Mouse (Mus musculus): ENCODE results near the gene Mgll. TPM values are rescaled to one million over a fixed set of nuclear protein-coding genes. Genes with fewer than 3 reads are reported as not detected.
A peak's percentile ranks its signal among the peaks of the same experiment; 100 is the strongest.

Gene Mgll
- polyA plus RNA-seq, 1 experiment from 2014 or later, result 65.4 TPM

GRCm38 (mm10) chr6:88871546-88871945 is 147.3 kb downstream of the Mgll start:
- Histone ChIP-seq H3K9ac (ENCODE audit: low read depth, low read length) (no peak overlapping the region), H3K4me2 (replicated peaks; ENCODE audit: low read depth) (0 out of 2 replicates have a peak overlapping the region, but pooled peaks have one; percentile 3), H3K27me3 (replicated peaks; ENCODE audit: control insufficient read depth, insufficient read depth, low read length) (peaks cover 13% of the 10 kb centered on the region), H3K36me3 (ENCODE audit: control insufficient read depth, insufficient read depth) (no peaks in the 10 kb centered on the region), H3K4me3 (ENCODE audit: low read depth, low read length) (no peak overlapping the region), H3K9me3 (ENCODE audit: control insufficient read depth) (no peaks in the 10 kb centered on the region), H3K4me1 (replicated peaks; ENCODE audit: control insufficient read depth, insufficient read depth, low read length) (no peaks in the 10 kb centered on the region; the same call in none of the 2 replicates), H3K27ac (ENCODE audit: low read depth, low read length) (no peak overlapping the region)
- no peak for ATAC-seq
- no peak for TF ChIP-seq CTCF (IDR thresholded peaks at IDR 0.05; ENCODE audit: low read depth)
- 37% methylated on average over 8 of the region's 8 CpGs for WGBS

DNA sequence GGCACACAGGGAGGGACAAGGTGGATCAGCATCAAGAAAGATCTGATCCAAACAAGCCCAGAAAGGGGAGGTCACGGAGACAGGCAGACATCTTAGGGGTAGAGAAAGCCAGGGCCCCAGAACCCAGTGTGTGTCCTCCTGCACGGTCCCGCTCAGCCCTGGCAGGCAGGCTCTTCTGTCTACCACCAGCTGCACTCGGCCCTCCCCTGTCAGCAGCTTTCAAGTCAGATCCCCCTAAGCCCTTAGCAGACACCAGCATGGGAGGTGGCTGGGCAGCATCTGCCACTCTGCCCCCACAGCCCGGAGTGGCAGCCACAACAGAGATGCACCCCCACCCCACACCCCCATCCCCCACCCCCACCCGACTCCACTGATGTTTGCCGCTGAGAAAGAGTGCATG is 148.6 kb downstream of the Mgll start:
- WGBS, result 54% methylated on average over 7 of the region's 7 CpGs
- Histone ChIP-seq H3K9ac (ENCODE audit: low read depth, low read length) (no peak overlapping the region), H3K4me1 (replicated peaks; ENCODE audit: control insufficient read depth, insufficient read depth, low read length) (no peaks in the 10 kb centered on the region; the same call in none of the 2 replicates), H3K4me2 (replicated peaks; ENCODE audit: low read depth) (no peak overlapping the region), H3K9me3 (ENCODE audit: control insufficient read depth) (no peaks in the 10 kb centered on the region), H3K27me3 (replicated peaks; ENCODE audit: control insufficient read depth, insufficient read depth, low read length) (peaks cover 13% of the 10 kb centered on the region), H3K36me3 (ENCODE audit: control insufficient read depth, insufficient read depth) (no peaks in the 10 kb centered on the region), H3K4me3 (ENCODE audit: low read depth, low read length) (no peak overlapping the region), H3K27ac (ENCODE audit: low read depth, low read length) (no peak overlapping the region)
- TF ChIP-seq CTCF (IDR thresholded peaks at IDR 0.05; ENCODE audit: low read depth), result no peak
- ATAC-seq, result no peak

GRCm38 (mm10) chr6:88873965-88874867 is 150.0 kb downstream of the Mgll start:
- H3K9me3 ChIP-seq (ENCODE audit: control insufficient read depth), result no peaks in the 10 kb centered on the region
- H3K27me3 ChIP-seq (replicated peaks; ENCODE audit: control insufficient read depth, insufficient read depth, low read length), result peaks cover 13% of the 10 kb centered on the region
- no peaks in the 10 kb centered on the region for H3K36me3 ChIP-seq (ENCODE audit: control insufficient read depth, insufficient read depth)
- H3K4me2 ChIP-seq (replicated peaks; ENCODE audit: low read depth), result peak overlapping the region; percentile 95
- WGBS, result 2% methylated on average over 69 of the region's 74 CpGs
- no peak overlapping the region for H3K27ac ChIP-seq (ENCODE audit: low read depth, low read length)
- H3K4me1 ChIP-seq (replicated peaks; ENCODE audit: control insufficient read depth, insufficient read depth, low read length), result no peaks in the 10 kb centered on the region; the same call in none of the 2 replicates
- no peak for TF ChIP-seq CTCF (IDR thresholded peaks at IDR 0.05; ENCODE audit: low read depth)
- peak; percentile 58 for ATAC-seq
- H3K4me3 ChIP-seq (ENCODE audit: low read depth, low read length), result peak overlapping the region; percentile 66
- peak overlapping the region; percentile 66 for H3K9ac ChIP-seq (ENCODE audit: low read depth, low read length)

DNA sequence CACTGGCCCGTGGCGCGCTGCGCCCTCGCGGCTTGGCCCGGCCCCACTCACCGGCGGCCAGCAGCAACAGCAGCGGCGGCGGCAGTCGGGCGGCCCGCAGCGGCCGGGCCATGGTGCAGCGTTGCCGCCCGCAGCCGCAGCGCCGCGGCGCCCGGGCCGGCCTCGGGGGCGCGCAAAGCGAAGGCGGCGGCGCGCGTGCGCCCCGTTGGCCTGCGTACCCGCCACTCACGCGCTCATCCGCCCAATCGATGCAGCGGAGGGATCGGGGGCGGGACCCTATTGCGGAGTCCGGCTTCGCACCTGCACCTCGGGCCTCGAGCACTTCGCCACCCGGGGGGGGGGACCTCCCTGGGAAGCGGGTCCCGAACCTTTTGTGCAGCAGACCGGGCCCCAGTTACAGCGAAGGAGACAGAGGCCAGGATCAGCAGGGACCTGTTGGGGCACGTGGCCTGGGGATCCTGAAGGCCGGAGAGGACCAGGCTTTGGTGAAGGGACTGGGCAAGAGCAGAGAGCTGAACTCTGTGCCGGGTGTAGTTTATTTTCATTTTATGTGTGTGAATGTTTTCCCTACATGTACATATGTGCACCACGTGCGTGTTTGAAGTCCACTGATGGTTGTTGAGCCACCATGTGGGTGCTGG is 150.8 kb downstream of the Mgll start, which contains the start of gene Podxl2:
TSS of gene Podxl2 (minus strand) at position 177 of the 641 bp plus-strand sequence.
- TF ChIP-seq CTCF (IDR thresholded peaks at IDR 0.05; ENCODE audit: low read depth), result no peak
- Histone ChIP-seq H3K9me3 (ENCODE audit: control insufficient read depth) (no peaks in the 10 kb centered on the region), H3K4me3 (ENCODE audit: low read depth, low read length) (peak within 1 kb of the TSS; percentile 66), H3K36me3 (ENCODE audit: control insufficient read depth, insufficient read depth) (no peaks in the 10 kb centered on the region), H3K4me1 (replicated peaks; ENCODE audit: control insufficient read depth, insufficient read depth, low read length) (no peaks in the 10 kb centered on the region; the same call in none of the 2 replicates), H3K27ac (ENCODE audit: low read depth, low read length) (no peak within 1 kb of the TSS), H3K9ac (ENCODE audit: low read depth, low read length) (peak within 1 kb of the TSS; percentile 66), H3K4me2 (replicated peaks; ENCODE audit: low read depth) (peak within 1 kb of the TSS; percentile 95), H3K27me3 (replicated peaks; ENCODE audit: control insufficient read depth, insufficient read depth, low read length) (peaks cover 13% of the 10 kb centered on the region)
- ATAC-seq, result peak; percentile 76
- WGBS, result 7% methylated on average over 53 of the region's 63 CpGs

Other genes with a start within 250 kb of the Mgll start
- 126 and 129 TPM in 2 replicates for gene Sec61a1, start 205.5 kb upstream of the Mgll start, polyA plus RNA-seq (2015; fragmentation: Nextera tagmentation; extraction: Ambion mirVana)
- gene Kbtbd12, start 86.5 kb upstream of the Mgll start, polyA plus RNA-seq (2015; fragmentation: Nextera tagmentation; extraction: Ambion mirVana), result 0.12 and 0.27 TPM in 2 replicates
- gene Abtb1, start 117.6 kb downstream of the Mgll start, polyA plus RNA-seq (2015; fragmentation: Nextera tagmentation; extraction: Ambion mirVana), result 22.7 and 23.9 TPM in 2 replicates
- gene Podxl2, start 150.6 kb downstream of the Mgll start, polyA plus RNA-seq (2015; fragmentation: Nextera tagmentation; extraction: Ambion mirVana), result 36.3 and 39.2 TPM in 2 replicates
- gene Mcm2, start 174.4 kb downstream of the Mgll start, polyA plus RNA-seq (2015; fragmentation: Nextera tagmentation; extraction: Ambion mirVana), result 32.9 and 33.1 TPM in 2 replicates
- 81.2 and 81.6 TPM in 2 replicates for gene Tpra1, start 177.8 kb downstream of the Mgll start, polyA plus RNA-seq (2015; fragmentation: Nextera tagmentation; extraction: Ambion mirVana)

Data from intestine, postnatal 0 days (tissue).